Mouse (Mus musculus) limb, embryonic 11.5 days (tissue): Measurements from ENCODE around the gene Ccdc157. TPM values are rescaled to one million over a fixed set of nuclear protein-coding genes. Genes with fewer than 3 reads are reported as not detected.

Source experiments
- ATAC-seq: fragments of 200-750 bp; cut with Nextera tagmentation; 2 replicates; pipeline ENCODE4 v1.8.0; 2017; ENCODE audit warnings: low read depth; ENCODE audit not compliant: insufficient number of reproducible peaks, low FRiP score, low TSS enrichment
- DNase-seq: peaks from one replicate; pipeline ENCODE4 v3.0.0-alpha.2; 2015; ENCODE audit warnings: low spot score
- H3K27ac ChIP-seq: fragments of 300-500 bp; sonication (generic); replicated peaks from 2 replicates; pipeline ENCODE4 v1.5.1; 2014; ENCODE audit warnings: low read depth, mild to moderate bottlenecking, low read length
- H3K27me3 ChIP-seq: fragments of 300-500 bp; sonication (generic); 2 replicates; pipeline ENCODE4 v1.6.1; 2014; ENCODE audit warnings: mild to moderate bottlenecking, low read length, mixed read lengths; ENCODE audit not compliant: control insufficient read depth, insufficient read depth
- H3K36me3 ChIP-seq: fragments of 300-500 bp; sonication (generic); 2 replicates; pipeline ENCODE4 v1.6.1; 2014; ENCODE audit warnings: mild to moderate bottlenecking, low read length, moderate library complexity, mixed read lengths; ENCODE audit not compliant: control insufficient read depth, insufficient read depth
- H3K4me1 ChIP-seq: fragments of 300-500 bp; sonication (generic); 2 replicates; pipeline ENCODE4 v1.6.1; 2014; ENCODE audit warnings: low read length, mixed read lengths; ENCODE audit not compliant: control insufficient read depth, insufficient read depth
- H3K4me2 ChIP-seq: fragments of 300-500 bp; sonication (generic); 2 replicates; pipeline ENCODE4 v1.6.1; 2014; ENCODE audit warnings: low read depth, mild to moderate bottlenecking, moderate library complexity; ENCODE audit not compliant: severe bottlenecking
- H3K4me3 ChIP-seq: fragments of 300-500 bp; sonication (generic); 2 replicates; pipeline ENCODE4 v1.5.1; 2014; ENCODE audit warnings: low read depth, low read length
- H3K9ac ChIP-seq: fragments of 300-500 bp; sonication (generic); 2 replicates; pipeline ENCODE4 v1.6.1; 2014; ENCODE audit warnings: mild to moderate bottlenecking, low read length
- H3K9me3 ChIP-seq: fragments of 300-500 bp; sonication (generic); 2 replicates; pipeline ENCODE4 v1.6.1; 2016; ENCODE audit warnings: low read length; ENCODE audit not compliant: control insufficient read depth
- WGBS: fragments of 180-500 bp; shearing (Covaris S2); extraction: QIAGEN DNeasy Blood & Tissue Kit; methylation state at CpG from one replicate; pipeline ENCODE4 v1.1.7; 2014; 5-methylcytosine and 5-hydroxymethylcytosine counted together
- polyA plus RNA-seq: library from polyadenylated mRNA; unstranded; fragments of >200 nt; fragmentation: Nextera tagmentation; extraction: Ambion mirVana; gene quantifications from 2 replicates; pipeline ENCODE4 v1.2.1, GENCODE M21; 2014

Gene Ccdc157
- polyA plus RNA-seq, 1 experiment from 2014 or later, result 4.7 TPM

GRCm38 (mm10) chr11:4166467-4167090 lies 6.5 kb upstream of the Ccdc157 start:
- Histone ChIP-seq H3K4me3 (no peak overlapping the region), H3K9me3 (no peaks in the 10 kb centered on the region), H3K9ac (no peak overlapping the region), H3K36me3 (peaks cover 55% of the 10 kb centered on the region), H3K4me2 (no peak overlapping the region), H3K27me3 (no peaks in the 10 kb centered on the region), H3K27ac (no peak overlapping the region), H3K4me1 (peaks cover 7% of the 10 kb centered on the region; the same call in 1 of the 2 replicates)
- 96% methylated on average over 7 of the region's 7 CpGs for WGBS
- no peak for ATAC-seq
- no peak for DNase-seq

GRCm38 (mm10) chr11:4164701-4165100 lies 4.6 kb upstream of the Ccdc157 start:
- Histone ChIP-seq H3K36me3 (peaks cover 42% of the 10 kb centered on the region), H3K4me3 (no peak overlapping the region), H3K4me2 (no peak overlapping the region), H3K27me3 (no peaks in the 10 kb centered on the region), H3K9me3 (no peaks in the 10 kb centered on the region), H3K9ac (no peak overlapping the region), H3K4me1 (peaks cover 12% of the 10 kb centered on the region; the same call in 1 of the 2 replicates), H3K27ac (no peak overlapping the region)
- WGBS, result 74% methylated on average over 2 of the region's 2 CpGs
- DNase-seq (no peak), ATAC-seq (no peak)

GRCm38 (mm10) chr11:4160758-4161480 lies 826 bp upstream of the Ccdc157 start:
- H3K4me1 ChIP-seq, result peaks cover 19% of the 10 kb centered on the region; the same call in 1 of the 2 replicates
- H3K27me3 ChIP-seq, result no peaks in the 10 kb centered on the region
- WGBS, result 7% methylated on average over 15 of the region's 15 CpGs
- peaks cover 16% of the 10 kb centered on the region for H3K36me3 ChIP-seq
- H3K4me2 ChIP-seq, result peak overlapping the region; percentile 89
- H3K9me3 ChIP-seq, result no peaks in the 10 kb centered on the region
- H3K9ac ChIP-seq, result peak overlapping the region; percentile 89
- H3K4me3 ChIP-seq, result peak overlapping the region; percentile 76
- H3K27ac ChIP-seq, result no peak overlapping the region; the same call in 1 of the 2 replicates
- DNase-seq (no peak), ATAC-seq (no peak)

- H3K4me2 ChIP-seq, result no peak overlapping the region
- H3K9me3 ChIP-seq, result no peaks in the 10 kb centered on the region
- peaks cover 8% of the 10 kb centered on the region; the same call in 1 of the 2 replicates for H3K36me3 ChIP-seq
- no peak overlapping the region for H3K9ac ChIP-seq
- H3K4me3 ChIP-seq, result no peak overlapping the region
- no peak overlapping the region for H3K27ac ChIP-seq
- peaks cover 19% of the 10 kb centered on the region; the same call in 1 of the 2 replicates for H3K4me1 ChIP-seq
- WGBS, result 93% methylated on average over 3 of the region's 3 CpGs
- ATAC-seq, result no peak
- DNase-seq, result no peak
- no peaks in the 10 kb centered on the region for H3K27me3 ChIP-seq
Measured at GRCm38 (mm10) chr11:4158676-4159075, 1.4 kb downstream of the Ccdc157 start.

- Histone ChIP-seq H3K27ac (no peak overlapping the region), H3K9me3 (no peaks in the 10 kb centered on the region), H3K36me3 (no peaks in the 10 kb centered on the region), H3K9ac (no peak overlapping the region), H3K4me1 (peaks cover 6% of the 10 kb centered on the region; the same call in 1 of the 2 replicates), H3K4me3 (no peak overlapping the region), H3K4me2 (no peak overlapping the region), H3K27me3 (no peaks in the 10 kb centered on the region)
- 66% methylated on average over 5 of the region's 5 CpGs for WGBS
- ATAC-seq (no peak), DNase-seq (no peak)
Measured at GRCm38 (mm10) chr11:4155641-4156040, 4.5 kb downstream of the Ccdc157 start.

GRCm38 (mm10) chr11:4153694-4154093 lies 6.4 kb downstream of the Ccdc157 start:
- H3K27ac ChIP-seq, result no peak overlapping the region
- no peaks in the 10 kb centered on the region for H3K4me1 ChIP-seq
- H3K27me3 ChIP-seq, result no peaks in the 10 kb centered on the region
- DNase-seq (no peak), ATAC-seq (no peak)
- no peak overlapping the region for H3K9ac ChIP-seq
- H3K36me3 ChIP-seq, result no peaks in the 10 kb centered on the region
- WGBS, result 92% methylated on average over 7 of the region's 7 CpGs
- no peak overlapping the region for H3K4me2 ChIP-seq
- H3K4me3 ChIP-seq, result no peak overlapping the region
- H3K9me3 ChIP-seq, result no peaks in the 10 kb centered on the region

- Histone ChIP-seq H3K4me2 (no peak overlapping the region), H3K9ac (no peak overlapping the region), H3K4me1 (no peaks in the 10 kb centered on the region), H3K36me3 (no peaks in the 10 kb centered on the region; the same call in 1 of the 2 replicates), H3K4me3 (no peak overlapping the region), H3K27ac (no peak overlapping the region), H3K27me3 (no peaks in the 10 kb centered on the region), H3K9me3 (no peaks in the 10 kb centered on the region)
- DNase-seq (no peak), ATAC-seq (no peak)
- 92% methylated on average over 6 of the region's 6 CpGs for WGBS
Measured at GRCm38 (mm10) chr11:4149886-4150285, 10.2 kb downstream of the Ccdc157 start.

GRCm38 (mm10) chr11:4148536-4149156 lies 11.4 kb downstream of the Ccdc157 start:
- ATAC-seq (no peak), DNase-seq (no peak)
- Histone ChIP-seq H3K4me2 (no peak overlapping the region), H3K4me1 (no peaks in the 10 kb centered on the region), H3K36me3 (no peaks in the 10 kb centered on the region; the same call in 1 of the 2 replicates), H3K9ac (no peak overlapping the region), H3K27me3 (no peaks in the 10 kb centered on the region), H3K27ac (no peak overlapping the region), H3K4me3 (no peak overlapping the region), H3K9me3 (no peaks in the 10 kb centered on the region)
- 81% methylated on average over 9 of the region's 9 CpGs for WGBS
